Mouse (Mus musculus) CH12.LX (cell line): Measurements from ENCODE around the gene Dnm3.

Experiments used
- CHD1 ChIP-seq: IDR thresholded peaks from 2 replicates; pipeline ENCODE4 v1.6.1; 2012; ENCODE audit warnings: low read depth, low read length, improper control_type of control experiment, inconsistent platforms
- CTCF ChIP-seq, 2 experiments: IDR thresholded peaks in 1 of 2; conservative IDR thresholded peaks in 1 of 2; 2 replicates each; pipeline ENCODE4 v1.5.1; 2011 to 2012; ENCODE audit warnings: low read depth in 2 of 2, low read length in 2 of 2, improper control_type of control experiment in 1 of 2, inconsistent platforms in 1 of 2, mild to moderate bottlenecking in 1 of 2, moderate library complexity in 1 of 2
- ELF1 ChIP-seq: IDR thresholded peaks from 2 replicates; pipeline ENCODE4 v1.6.1; 2014; ENCODE audit warnings: low read depth, mild to moderate bottlenecking, inconsistent platforms, low read length, improper control_type of control experiment
- GABPA ChIP-seq: IDR thresholded peaks from 2 replicates; pipeline ENCODE4 v1.6.1; 2012; ENCODE audit warnings: low read depth, low read length, improper control_type of control experiment, inconsistent platforms; ENCODE audit not compliant: insufficient replicate concordance
- JUN ChIP-seq: IDR thresholded peaks from 2 replicates; pipeline ENCODE4 v1.6.1; 2011; ENCODE audit warnings: low read depth, mild to moderate bottlenecking, low read length, improper control_type of control experiment, moderate library complexity; ENCODE audit not compliant: insufficient read depth
- KAT2A ChIP-seq: IDR thresholded peaks from 2 replicates; pipeline ENCODE4 v1.6.1; 2012; ENCODE audit warnings: low read length, improper control_type of control experiment, inconsistent platforms; ENCODE audit not compliant: insufficient replicate concordance
- MAFK ChIP-seq: IDR thresholded peaks from 2 replicates; pipeline ENCODE4 v1.6.1; 2011; ENCODE audit warnings: low read length, improper control_type of control experiment; ENCODE audit not compliant: insufficient replicate concordance
- NELFE ChIP-seq: IDR thresholded peaks from 2 replicates; pipeline ENCODE4 v1.6.1; 2011; ENCODE audit warnings: low read depth, low read length, improper control_type of control experiment
- PAX5 ChIP-seq: IDR thresholded peaks from 2 replicates; pipeline ENCODE4 v1.6.1; 2012; ENCODE audit warnings: low read length, inconsistent platforms, mixed read lengths
- POLR2A ChIP-seq: IDR thresholded peaks from 2 replicates; pipeline ENCODE4 v1.6.1; 2011; ENCODE audit warnings: low read depth, mild to moderate bottlenecking, improper control_type of control experiment, low read length
- POLR2AphosphoS2 ChIP-seq: IDR thresholded peaks from 2 replicates; pipeline ENCODE4 v1.6.1; 2011; ENCODE audit warnings: low read depth, low read length, improper control_type of control experiment

GRCm38 (mm10) chr1:162323142-162323541 is 154.7 kb downstream of the Dnm3 start:
- TF ChIP-seq NELFE (no peak), JUN (no peak), PAX5 (no peak), CTCF (conservative IDR thresholded peaks at IDR 0.05 in 1 of 2, IDR thresholded peaks at IDR 0.05 in 1 of 2; ENCODE audit: low read depth in 2 of 2, low read length in 2 of 2) (no peak), CHD1 (no peak), KAT2A (no peak), GABPA (no peak), POLR2A (no peak), ELF1 (no peak), MAFK (no peak), POLR2AphosphoS2 (no peak)
